Mouse (Mus musculus) gastrocnemius, postnatal 25 days (tissue): ENCODE measurements around the gene Erich4. TPM values are rescaled to one million over a fixed set of nuclear protein-coding genes. Genes with fewer than 3 reads are reported as not detected.
"Not testable (repeated sequence)": the region's sequence is repeated elsewhere in the genome, so short reads cannot be mapped to it uniquely, and the experiment has no call there.

Experiments used
- DNase-seq: peaks from one replicate; pipeline ENCODE4 v3.0.0; 2022
- total RNA-seq, 2 experiments: library from RNA; stranded (reverse); gene quantifications; 1 replicate in 1 of 2; 2 replicates in 1 of 2; pipeline ENCODE4 v1.2.3; 2021

Gene Erich4
- total RNA-seq, 2 experiments from 2014 or later, result not detected

GRCm38 (mm10) chr7:25576793-25577437, 38.8 kb downstream of the Erich4 start:
- DNase-seq, result not testable (repeated sequence)

GRCm38 (mm10) chr7:25576308-25576707, 39.4 kb downstream of the Erich4 start:
- not testable (repeated sequence) for DNase-seq

GRCm38 (mm10) chr7:25575870-25576269, 39.8 kb downstream of the Erich4 start:
- no peak for DNase-seq

GRCm38 (mm10) chr7:25575105-25575504, 40.6 kb downstream of the Erich4 start:
- DNase-seq, result no peak

GRCm38 (mm10) chr7:25573806-25574205, 41.9 kb downstream of the Erich4 start:
- not testable (repeated sequence) for DNase-seq

- DNase-seq, result no peak
Measured at GRCm38 (mm10) chr7:25568721-25569120, 47.0 kb downstream of the Erich4 start.

Other genes starting within 250 kb of the Erich4 start
- not detected for gene Cnfn, start 246.2 kb downstream of the Erich4 start, total RNA-seq
- 10 to 100 TPM; 12.8 to 42.6 TPM for gene Lipe, start 217.2 kb downstream of the Erich4 start, total RNA-seq
- not detected for gene Cxcl17, start 203.0 kb downstream of the Erich4 start, total RNA-seq
- gene Ceacam1, start 138.3 kb downstream of the Erich4 start, total RNA-seq, result 1 to 10 TPM; 4.1 to 5.2 TPM
- under 1 TPM; 0.49 to 0.59 TPM for gene Ceacam2, start 76.0 kb downstream of the Erich4 start, total RNA-seq
- gene Dmac2, start 3.5 kb upstream of the Erich4 start, total RNA-seq, result 10 to 100 TPM; 36.9 to 38.6 TPM
- 1 to 10 TPM in 1 of 2 experiments, under 1 TPM in 1; 0.87 to 1.5 TPM for gene B3gnt8, start 10.8 kb upstream of the Erich4 start, total RNA-seq
- 10 to 100 TPM; 73.7 to 80.6 TPM for gene Bckdha, start 43.1 kb upstream of the Erich4 start, total RNA-seq
- gene Exosc5, start 43.3 kb upstream of the Erich4 start, total RNA-seq, result 10 to 100 TPM; 19.5 to 20.8 TPM
- gene Tmem91, start 59.3 kb upstream of the Erich4 start, total RNA-seq, result not detected
- 1 to 10 TPM; 8.4 to 8.8 TPM for gene B9d2, start 64.9 kb upstream of the Erich4 start, total RNA-seq
- gene Tgfb1, start 71.1 kb upstream of the Erich4 start, total RNA-seq, result 1 to 10 TPM; 6.3 to 7.2 TPM
- 10 to 100 TPM; 33.6 to 36.2 TPM for gene Ccdc97, start 103.2 kb upstream of the Erich4 start, total RNA-seq
- gene Hnrnpul1, start 138.9 kb upstream of the Erich4 start, total RNA-seq, result 10 to 100 TPM; 55.3 to 57.2 TPM
- 10 to 100 TPM; 41.1 to 42.4 TPM for gene Axl, start 172.8 kb upstream of the Erich4 start, total RNA-seq
- gene Cyp2s1, start 201.0 kb upstream of the Erich4 start, total RNA-seq, result under 1 TPM; 0.13 to 0.16 TPM